Mouse (Mus musculus) testis, adult 2 months (tissue): ENCODE results near the gene Gabra5. TPM values are rescaled to one million over a fixed set of nuclear protein-coding genes. Genes with fewer than 3 reads are reported as not detected.

Source experiments
- H3K27ac ChIP-seq: fragments of 200-500 bp; 2 replicates; pipeline ENCODE4 v1.5.1; 2012; ENCODE audit warnings: low read depth, low read length; ENCODE audit not compliant: control insufficient read depth, insufficient read depth
- H3K27me3 ChIP-seq: fragments of 200-500 bp; 2 replicates; pipeline ENCODE4 v1.6.1; 2012; ENCODE audit warnings: mild to moderate bottlenecking, low read length, moderate library complexity; ENCODE audit not compliant: control insufficient read depth, insufficient read depth
- H3K36me3 ChIP-seq: fragments of 200-500 bp; 2 replicates; pipeline ENCODE4 v1.6.1; 2012; ENCODE audit warnings: mild to moderate bottlenecking, low read length; ENCODE audit not compliant: control insufficient read depth, insufficient read depth
- H3K4me1 ChIP-seq: fragments of 200-500 bp; 2 replicates; pipeline ENCODE4 v1.6.1; 2012; ENCODE audit warnings: low read length; ENCODE audit not compliant: control insufficient read depth, insufficient read depth
- H3K4me3 ChIP-seq: fragments of 200-500 bp; 2 replicates; pipeline ENCODE4 v1.5.1; 2012; ENCODE audit warnings: low read depth, mild to moderate bottlenecking, low read length, moderate library complexity, mixed read lengths; ENCODE audit not compliant: control insufficient read depth
- CTCF ChIP-seq: fragments of 200-500 bp; IDR thresholded peaks from 2 replicates; pipeline ENCODE4 v1.5.1; 2012; ENCODE audit warnings: low read depth, mild to moderate bottlenecking, inconsistent platforms, low read length, moderate library complexity; ENCODE audit not compliant: control insufficient read depth, insufficient read depth, insufficient replicate concordance
- POLR2A ChIP-seq: fragments of 200-500 bp; IDR thresholded peaks from 2 replicates; pipeline ENCODE4 v1.6.1; 2012; ENCODE audit warnings: low read depth, mild to moderate bottlenecking, inconsistent platforms, low read length, moderate library complexity; ENCODE audit not compliant: control insufficient read depth
- polyA plus RNA-seq: library from polyadenylated mRNA; depleted of rRNA; stranded (reverse); fragments of >200 nt; gene quantifications from 2 replicates; pipeline ENCODE4 v1.2.3, GENCODE M21; 2012

The Gabra5 gene
- polyA plus RNA-seq, 1 experiment = 0.78 TPM

- H3K27ac ChIP-seq = no peak overlapping the region
- H3K4me1 ChIP-seq = no peaks in the 10 kb centered on the region
- H3K36me3 ChIP-seq = no peaks in the 10 kb centered on the region
- TF ChIP-seq CTCF (no peak), POLR2A (no peak)
- no peaks in the 10 kb centered on the region for H3K27me3 ChIP-seq
- no peak overlapping the region for H3K4me3 ChIP-seq
Observed at GRCm38 (mm10) chr7:57502809-57503208, 7.0 kb downstream of the Gabra5 start.

- Histone ChIP-seq H3K27ac (no peak overlapping the region), H3K36me3 (no peaks in the 10 kb centered on the region), H3K27me3 (no peaks in the 10 kb centered on the region), H3K4me1 (no peaks in the 10 kb centered on the region), H3K4me3 (no peak overlapping the region)
- TF ChIP-seq POLR2A (no peak), CTCF (no peak)
Observed at GRCm38 (mm10) chr7:57491795-57492194, 18.1 kb downstream of the Gabra5 start.

- Histone ChIP-seq H3K4me3 (no peak overlapping the region), H3K27ac (no peak overlapping the region), H3K4me1 (no peaks in the 10 kb centered on the region), H3K36me3 (no peaks in the 10 kb centered on the region), H3K27me3 (no peaks in the 10 kb centered on the region)
- TF ChIP-seq CTCF (no peak), POLR2A (no peak)
Observed at GRCm38 (mm10) chr7:57486907-57487306, 23.0 kb downstream of the Gabra5 start.

GRCm38 (mm10) chr7:57482896-57483295 lies 27.0 kb downstream of the Gabra5 start:
- Histone ChIP-seq H3K4me1 (no peaks in the 10 kb centered on the region), H3K27ac (no peak overlapping the region), H3K4me3 (no peak overlapping the region), H3K36me3 (no peaks in the 10 kb centered on the region), H3K27me3 (no peaks in the 10 kb centered on the region)
- no peak for TF ChIP-seq POLR2A
- TF ChIP-seq CTCF = no peak

GRCm38 (mm10) chr7:57473811-57474525 lies 35.9 kb downstream of the Gabra5 start:
- Histone ChIP-seq H3K27me3 (no peaks in the 10 kb centered on the region), H3K4me1 (no peaks in the 10 kb centered on the region), H3K27ac (no peak overlapping the region), H3K4me3 (no peak overlapping the region), H3K36me3 (no peaks in the 10 kb centered on the region)
- TF ChIP-seq CTCF (no peak), POLR2A (no peak)

GRCm38 (mm10) chr7:57471316-57471715 lies 38.5 kb downstream of the Gabra5 start:
- H3K4me3 ChIP-seq = no peak overlapping the region
- TF ChIP-seq CTCF = no peak
- TF ChIP-seq POLR2A = no peak
- no peaks in the 10 kb centered on the region for H3K36me3 ChIP-seq
- H3K27ac ChIP-seq = no peak overlapping the region
- H3K27me3 ChIP-seq = no peaks in the 10 kb centered on the region
- no peaks in the 10 kb centered on the region for H3K4me1 ChIP-seq

- H3K27me3 ChIP-seq = no peaks in the 10 kb centered on the region
- H3K36me3 ChIP-seq = no peaks in the 10 kb centered on the region
- no peak for TF ChIP-seq CTCF
- TF ChIP-seq POLR2A = no peak
- no peak overlapping the region for H3K4me3 ChIP-seq
- H3K27ac ChIP-seq = no peak overlapping the region
- no peaks in the 10 kb centered on the region for H3K4me1 ChIP-seq
Observed at GRCm38 (mm10) chr7:57460354-57460753, 49.5 kb downstream of the Gabra5 start.

GRCm38 (mm10) chr7:57448239-57448638 lies 61.6 kb downstream of the Gabra5 start:
- H3K27ac ChIP-seq = no peak overlapping the region
- no peak overlapping the region for H3K4me3 ChIP-seq
- H3K27me3 ChIP-seq = no peaks in the 10 kb centered on the region
- no peak for TF ChIP-seq POLR2A
- TF ChIP-seq CTCF = no peak
- no peaks in the 10 kb centered on the region for H3K36me3 ChIP-seq
- no peaks in the 10 kb centered on the region for H3K4me1 ChIP-seq
